Mouse (Mus musculus) heart, postnatal 36 days (tissue): ENCODE measurements around the gene Ldlrad1. TPM values are rescaled to one million over a fixed set of nuclear protein-coding genes. Genes with fewer than 3 reads are reported as not detected.
A peak's percentile ranks its signal among the peaks of the same experiment; 100 is the strongest.

Experiments used
- DNase-seq, 2 experiments: peaks; one replicate each; pipeline ENCODE4 v3.0.0; 2021 to 2022
- intact Hi-C: fragments of 180-260 bp; cut with DNase I; formaldehyde crosslinking; loops from one replicate; pipeline ENCODE4 v1.15.1; 2025
- total RNA-seq, 2 experiments: library from RNA; stranded (reverse); gene quantifications; 2 replicates each; pipeline ENCODE4 v1.2.3; 2021

The Ldlrad1 gene
- not detected for total RNA-seq

DNA sequence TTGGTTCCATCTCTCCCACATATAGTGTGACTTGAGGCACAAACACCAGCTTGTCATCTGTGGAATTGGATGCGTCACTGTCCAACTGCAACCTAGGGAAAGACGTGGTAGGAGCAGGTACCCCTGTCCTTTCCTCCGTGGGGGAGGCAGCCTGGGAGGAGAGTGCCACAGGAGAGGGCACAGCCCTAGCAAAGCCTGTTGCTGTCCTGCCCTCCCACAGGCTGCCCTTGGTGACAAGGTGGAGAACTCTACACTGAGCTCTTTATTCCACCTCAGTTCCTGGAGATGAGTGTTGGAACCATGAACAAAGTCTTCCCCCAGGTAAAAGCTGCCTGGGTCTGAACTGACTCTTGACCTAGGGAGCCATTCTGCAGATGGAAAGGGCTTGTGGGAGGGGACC is at the start of gene Ldlrad1:
Gene Ldlrad1, plus strand, starts transcription at position 301 of the 400 bp plus-strand sequence.
- intact Hi-C loops: no loop called here
- no peak for DNase-seq

GRCm38 (mm10) chr4:107160181-107160580 is 48.8 kb upstream of the Ldlrad1 start:
- intact Hi-C loops: loop anchor here (5.0 kb wide), 5 partner anchors 173 to 548 kb away; partner anchors contain the start of genes Acot11 and Ssbp3

GRCm38 (mm10) chr4:107163341-107163740 is 45.6 kb upstream of the Ldlrad1 start:
- intact Hi-C loops: loop anchor here (2.0 to 5.0 kb wide), 7 partner anchors 97 to 551 kb away; partner anchors contain the start of genes Acot11, Cyb5rl, Mrpl37 and Ssbp3
- no peak for DNase-seq

More at GRCm38 (mm10) chr4:107160181-107160580, 48.8 kb upstream of the Ldlrad1 start:
- DNase-seq: no peak

GRCm38 (mm10) chr4:107163756-107164587 is 45.0 kb upstream of the Ldlrad1 start:
- peak; percentile 63 to 70 for DNase-seq
- intact Hi-C loops: loop anchor here (2.0 to 5.0 kb wide), 9 partner anchors 97 to 552 kb away; partner anchors contain the start of genes Acot11, Cyb5rl, Mrpl37 and Ssbp3

DNA sequence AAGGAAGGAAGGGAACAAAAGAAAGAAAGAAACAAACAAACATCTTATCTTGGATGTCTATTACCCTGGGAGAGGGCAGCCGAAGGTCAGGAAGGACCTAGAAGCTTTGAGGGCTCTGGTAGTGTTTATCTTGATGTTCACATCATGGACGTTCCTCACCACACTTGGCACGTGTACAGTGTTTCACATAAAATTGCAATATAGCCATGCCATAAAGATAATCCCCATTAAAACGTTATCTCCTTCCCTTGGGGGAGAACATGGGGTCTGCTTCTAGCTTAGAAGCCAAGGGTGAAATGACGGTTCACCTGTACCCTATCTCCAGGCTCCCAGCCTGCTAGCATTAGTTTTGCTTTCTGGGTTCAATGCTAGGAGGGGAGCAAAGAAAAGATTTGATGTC is 42.3 kb upstream of the Ldlrad1 start:
- no peak for DNase-seq
- intact Hi-C loops: no loop called here

DNA sequence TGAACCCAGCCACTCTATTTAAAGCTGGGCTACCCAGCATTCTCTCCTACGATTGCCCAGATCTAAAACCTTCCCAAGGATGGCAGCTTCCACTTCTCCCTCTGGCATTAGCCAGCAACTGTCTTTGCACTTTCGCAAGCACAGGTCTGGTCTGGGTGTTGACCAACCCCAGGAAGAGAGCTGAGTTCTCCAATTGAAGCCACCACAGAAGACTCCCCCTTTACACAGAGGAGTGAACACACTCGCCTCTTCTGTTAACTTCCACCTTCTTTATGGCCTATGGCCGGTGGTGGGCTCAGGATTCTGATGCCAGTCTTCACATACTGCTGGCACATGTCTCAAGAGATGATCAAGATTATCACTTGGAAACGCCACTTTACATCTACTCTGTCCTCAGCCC is 41.2 kb upstream of the Ldlrad1 start:
- intact Hi-C loops: no loop called here

DNA sequence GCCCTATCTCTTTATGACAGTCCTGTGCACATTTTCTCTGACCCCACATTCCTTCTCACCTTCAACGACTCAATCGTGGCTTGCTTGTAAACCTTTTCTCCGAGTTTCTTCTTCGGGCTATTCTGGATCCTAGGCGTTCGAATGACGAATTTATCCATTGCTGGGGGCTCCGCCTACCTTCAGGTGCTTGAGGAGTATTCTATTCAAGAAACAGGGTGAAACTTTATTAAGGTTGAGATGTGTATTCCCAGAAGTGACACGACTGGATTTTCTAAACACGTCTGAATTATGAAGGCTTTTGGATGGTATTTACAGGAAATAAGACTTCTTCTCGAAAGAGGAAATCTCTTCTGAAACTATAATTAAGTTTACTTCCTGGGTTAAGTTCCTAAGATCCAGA is 31.5 kb upstream of the Ldlrad1 start:
- intact Hi-C loops: loop anchor here (5.0 kb wide), 3 partner anchors 190 to 525 kb away; partner anchors contain the start of genes Ndc1, Pars2 and Ssbp3
- DNase-seq: no peak

More for the DNA sequence above, 41.2 kb upstream of the Ldlrad1 start:
- no peak for DNase-seq

DNA sequence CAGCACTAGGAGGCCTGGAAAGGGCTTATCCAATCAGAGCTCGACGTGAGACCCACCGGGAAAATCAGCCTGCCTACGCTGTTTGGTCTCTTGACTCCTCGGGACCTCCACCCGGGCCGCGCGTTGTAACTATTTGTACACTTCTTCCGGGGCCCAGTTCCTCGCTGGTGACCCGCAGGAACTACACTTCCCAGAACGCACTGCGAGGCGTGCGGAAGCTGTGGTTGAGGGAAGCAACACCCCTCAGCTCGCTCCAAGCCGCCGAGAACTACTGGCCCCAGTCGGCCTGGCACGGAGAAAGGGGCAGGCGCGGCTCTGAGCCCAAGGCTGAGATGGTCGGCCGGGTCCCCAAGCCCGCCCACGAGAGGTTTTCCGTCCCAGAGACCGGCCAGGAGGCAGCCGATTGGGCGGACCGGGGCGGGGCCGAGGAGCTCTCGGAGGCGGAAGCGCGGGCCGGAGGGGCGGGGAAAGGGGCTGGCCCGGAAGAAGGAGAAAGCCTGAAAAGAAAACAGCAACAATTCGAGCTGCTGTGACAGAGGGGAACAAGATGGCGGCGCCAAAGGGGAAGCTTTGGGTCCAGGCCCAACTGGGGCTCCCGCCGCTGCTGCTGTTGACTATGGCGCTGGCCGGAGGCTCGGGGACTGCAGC is 30.7 kb upstream of the Ldlrad1 start, which contains the start of gene Tmem59:
Gene Tmem59, plus strand, starts transcription at position 218 of the 648 bp plus-strand sequence.
- DNase-seq: peak; percentile 97 to 98
- intact Hi-C loops: loop anchor here (2.0 to 5.0 kb wide), 5 partner anchors 74 to 526 kb away; partner anchors contain the start of genes Hspb11, Lrrc42, Ndc1 and Pars2

GRCm38 (mm10) chr4:107178830-107179490 is 30.0 kb upstream of the Ldlrad1 start, which contains the start of gene Tceanc2:
Tceanc2 (minus strand) TSS chr4:107179116.
- intact Hi-C loops: loop anchor here (2.0 to 5.0 kb wide), 5 partner anchors 74 to 527 kb away; partner anchors contain the start of genes Hspb11, Lrrc42, Ndc1 and Pars2

DNA sequence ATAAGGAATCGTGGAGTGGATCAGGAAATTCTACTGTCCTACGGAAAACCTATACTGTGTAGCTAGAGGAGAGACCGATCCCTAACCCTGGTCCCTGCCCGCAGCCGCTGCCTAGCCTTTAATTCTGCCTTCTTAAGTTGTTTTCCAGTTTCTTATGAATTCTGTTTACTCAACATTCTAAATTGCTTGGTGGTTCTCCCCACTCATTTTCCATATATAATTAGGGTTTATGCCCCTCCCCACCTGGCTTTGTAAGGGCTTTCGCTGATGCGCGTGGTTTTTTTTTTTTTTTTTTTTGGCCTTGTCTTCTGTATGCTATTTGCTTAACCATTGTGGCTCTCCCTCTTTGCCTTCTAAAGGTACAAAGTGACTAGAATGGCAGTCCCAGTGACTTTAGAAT is 29.4 kb upstream of the Ldlrad1 start:
- no peak for DNase-seq
- intact Hi-C loops: loop anchor here (2.0 to 5.0 kb wide), 5 partner anchors 73 to 527 kb away; partner anchors contain the start of genes Hspb11, Lrrc42, Ndc1 and Pars2

More at GRCm38 (mm10) chr4:107178830-107179490, 30.0 kb upstream of the Ldlrad1 start, which contains the start of gene Tceanc2:
- DNase-seq: peak; percentile 50 to 58

- DNase-seq: no peak
- intact Hi-C loops: no loop called here
Observed at GRCm38 (mm10) chr4:107180746-107181145, 28.2 kb upstream of the Ldlrad1 start.

GRCm38 (mm10) chr4:107181866-107182265 is 27.1 kb upstream of the Ldlrad1 start:
- intact Hi-C loops: no loop called here
- DNase-seq: no peak

DNA sequence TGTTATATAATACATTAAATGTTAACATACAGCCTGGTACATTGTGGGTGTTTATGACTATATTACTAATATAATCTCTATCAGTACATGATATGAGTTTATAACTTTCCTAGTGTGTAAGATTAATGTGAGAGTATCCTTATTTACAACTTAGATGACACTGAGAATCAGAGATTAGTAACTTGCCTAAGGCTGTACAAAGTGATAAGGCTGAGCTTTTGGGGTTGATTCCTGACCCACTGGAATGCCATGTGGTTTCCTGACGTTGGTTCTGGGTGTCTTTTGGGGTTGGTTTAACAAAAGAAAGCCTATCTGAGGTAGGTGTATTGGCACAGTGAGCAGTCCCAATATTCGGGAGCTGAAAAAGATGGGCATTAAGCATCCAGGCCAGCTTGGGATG is 26.2 kb upstream of the Ldlrad1 start:
- intact Hi-C loops: no loop called here
- no peak for DNase-seq

DNA sequence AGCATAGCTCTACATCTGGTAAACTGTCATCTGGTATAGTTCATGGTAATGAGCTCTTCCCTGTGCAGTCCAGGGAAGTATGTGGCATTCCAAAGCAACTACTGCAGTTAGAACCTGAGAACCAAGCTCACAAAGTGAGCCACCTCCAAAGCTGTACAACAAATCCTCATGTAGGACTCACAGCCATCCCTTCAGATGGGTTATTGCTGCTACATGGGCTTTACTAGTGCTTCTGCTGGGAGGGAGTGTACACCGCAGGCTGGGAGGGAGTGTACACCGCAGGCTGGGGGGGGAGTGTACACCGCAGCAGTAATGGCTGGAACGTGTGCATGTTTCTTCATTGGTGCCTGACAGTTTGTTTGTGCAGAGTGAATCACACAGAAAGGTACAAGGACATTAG is 25.8 kb upstream of the Ldlrad1 start:
- intact Hi-C loops: no loop called here
- no peak for DNase-seq

- DNase-seq: no peak
- intact Hi-C loops: no loop called here
Observed at GRCm38 (mm10) chr4:107185703-107186102, 23.3 kb upstream of the Ldlrad1 start.

GRCm38 (mm10) chr4:107193841-107194240 is 15.1 kb upstream of the Ldlrad1 start:
- intact Hi-C loops: no loop called here
- no peak for DNase-seq

DNA sequence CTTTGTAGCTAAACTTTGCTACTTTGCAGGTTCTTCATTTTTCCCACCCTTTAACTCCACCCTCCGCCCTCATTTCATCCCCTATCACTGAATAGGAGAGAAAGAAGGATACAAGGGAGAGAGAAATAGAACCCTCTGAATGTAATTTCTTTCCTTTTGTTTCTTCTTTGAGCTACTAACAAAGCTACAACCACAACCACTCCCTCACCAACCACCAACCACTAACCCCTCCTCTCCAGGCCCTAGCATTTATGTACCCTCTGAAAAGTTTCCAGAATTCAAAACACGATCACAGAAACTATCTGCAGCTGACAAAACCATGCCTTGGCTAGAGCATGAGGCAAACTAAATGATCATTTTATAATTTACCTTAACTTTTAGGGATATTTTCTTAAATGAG is 12.5 kb upstream of the Ldlrad1 start:
- intact Hi-C loops: loop anchor here (5.0 kb wide), 1 partner anchor 151 kb away; no protein-coding TSS in a partner anchor

GRCm38 (mm10) chr4:107198072-107198471 is 10.9 kb upstream of the Ldlrad1 start:
- no peak for DNase-seq
- intact Hi-C loops: loop anchor here (5.0 kb wide), 1 partner anchor 149 kb away; no protein-coding TSS in a partner anchor

More for the DNA sequence above, 12.5 kb upstream of the Ldlrad1 start:
- DNase-seq: no peak

DNA sequence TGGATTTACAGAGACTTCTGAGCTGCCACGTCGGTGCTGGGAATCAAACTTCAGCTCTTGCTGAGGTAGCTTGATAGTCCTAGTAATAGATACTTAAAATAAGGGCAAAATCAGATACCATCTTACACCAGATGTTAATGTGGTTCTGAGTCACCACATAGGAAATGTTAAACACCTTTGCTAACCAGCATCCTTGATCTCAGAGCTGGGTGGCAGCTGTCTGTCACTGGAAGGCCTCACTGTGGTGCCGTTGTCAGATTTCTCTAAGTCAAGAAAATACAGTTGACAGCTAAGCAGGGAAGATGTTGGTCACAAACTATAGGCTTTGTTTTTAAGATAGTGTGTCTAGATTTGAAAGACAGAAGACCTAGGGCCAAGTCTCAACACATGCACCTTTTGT is 7.2 kb upstream of the Ldlrad1 start:
- DNase-seq: no peak
- intact Hi-C loops: no loop called here

DNA sequence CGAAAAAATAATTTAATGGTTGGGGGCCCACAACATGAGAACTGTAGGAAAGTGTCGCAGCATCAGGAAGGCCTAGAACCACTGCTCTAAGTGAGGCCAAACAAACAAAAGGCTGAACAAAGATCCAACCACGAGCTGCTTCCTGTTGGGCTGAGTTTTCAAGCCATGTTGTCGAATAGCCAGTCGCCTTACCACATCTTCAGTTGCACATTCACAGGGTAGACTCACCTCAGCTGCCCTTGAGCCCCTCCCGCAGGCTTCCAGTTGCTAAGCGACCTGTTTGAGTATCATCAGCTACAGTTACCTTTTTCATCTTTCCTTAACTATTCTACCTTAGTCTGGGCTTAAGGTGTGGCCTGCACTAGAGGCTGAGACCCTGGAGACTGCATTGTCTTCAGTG is 6.0 kb upstream of the Ldlrad1 start:
- intact Hi-C loops: no loop called here
- no peak for DNase-seq
